Mouse (Mus musculus) embryo, embryonic 11.5 days (tissue): Measurements from ENCODE around the gene Sprtn.

Experiments
- DNase-seq: peaks from one replicate; pipeline ENCODE4 v3.0.0-alpha.2; 2012; ENCODE audit warnings: low read depth, low spot score

Sprtn gene

GRCm38 (mm10) chr8:124903198-124903597 lies 5.5 kb downstream of the Sprtn start:
- DNase-seq = no peak

- DNase-seq = no peak
Observed at GRCm38 (mm10) chr8:124905482-124905881, 7.8 kb downstream of the Sprtn start.

- DNase-seq = no peak
Observed at GRCm38 (mm10) chr8:124909936-124910335, 12.2 kb downstream of the Sprtn start.

- no peak for DNase-seq
Observed at GRCm38 (mm10) chr8:124910349-124910748, 12.7 kb downstream of the Sprtn start.

- no peak for DNase-seq
Observed at GRCm38 (mm10) chr8:124911938-124912872, 14.5 kb downstream of the Sprtn start.

GRCm38 (mm10) chr8:124914061-124914460 lies 16.4 kb downstream of the Sprtn start:
- DNase-seq = no peak

- DNase-seq = no peak
Observed at GRCm38 (mm10) chr8:124917741-124918484, 20.2 kb downstream of the Sprtn start.

- DNase-seq = no peak
Observed at GRCm38 (mm10) chr8:124921369-124922279, 23.9 kb downstream of the Sprtn start.

- DNase-seq = no peak
Observed at GRCm38 (mm10) chr8:124922490-124923089, 24.9 kb downstream of the Sprtn start.

GRCm38 (mm10) chr8:124923971-124924652 lies 26.4 kb downstream of the Sprtn start:
- DNase-seq = no peak

- no peak for DNase-seq
Observed at GRCm38 (mm10) chr8:124925544-124926266, 28.0 kb downstream of the Sprtn start.

GRCm38 (mm10) chr8:124926351-124926771 lies 28.7 kb downstream of the Sprtn start:
- no peak for DNase-seq

GRCm38 (mm10) chr8:124929006-124929405 lies 31.3 kb downstream of the Sprtn start:
- DNase-seq = no peak

- DNase-seq = no peak
Observed at GRCm38 (mm10) chr8:124930086-124930485, 32.4 kb downstream of the Sprtn start.

GRCm38 (mm10) chr8:124930649-124931048 lies 33.0 kb downstream of the Sprtn start:
- DNase-seq = no peak

- DNase-seq = no peak
Observed at GRCm38 (mm10) chr8:124932435-124932834, 34.7 kb downstream of the Sprtn start.

GRCm38 (mm10) chr8:124935116-124935515 lies 37.4 kb downstream of the Sprtn start:
- DNase-seq = no peak

GRCm38 (mm10) chr8:124936699-124937098 lies 39.0 kb downstream of the Sprtn start:
- no peak for DNase-seq

GRCm38 (mm10) chr8:124937293-124937692 lies 39.6 kb downstream of the Sprtn start:
- no peak for DNase-seq

- DNase-seq = no peak
Observed at GRCm38 (mm10) chr8:124943801-124944200, 46.1 kb downstream of the Sprtn start.
